Mouse (Mus musculus) mouse trophoblast stem cell (cell line): ENCODE data around the gene Pak4.
"Not testable (repeated sequence)": the region's sequence is repeated elsewhere in the genome, so short reads cannot be mapped to it uniquely, and the experiment has no call there.

ENCODE experiments used
- in situ Hi-C, 2 experiments: fragments of 300-500 bp; cut with MseI, MboI; formaldehyde crosslinking; loops; 2 replicates in 1 of 2; 3 replicates in 1 of 2; pipeline ENCODE4 v1.15.1; 2025

Pak4 gene

DNA sequence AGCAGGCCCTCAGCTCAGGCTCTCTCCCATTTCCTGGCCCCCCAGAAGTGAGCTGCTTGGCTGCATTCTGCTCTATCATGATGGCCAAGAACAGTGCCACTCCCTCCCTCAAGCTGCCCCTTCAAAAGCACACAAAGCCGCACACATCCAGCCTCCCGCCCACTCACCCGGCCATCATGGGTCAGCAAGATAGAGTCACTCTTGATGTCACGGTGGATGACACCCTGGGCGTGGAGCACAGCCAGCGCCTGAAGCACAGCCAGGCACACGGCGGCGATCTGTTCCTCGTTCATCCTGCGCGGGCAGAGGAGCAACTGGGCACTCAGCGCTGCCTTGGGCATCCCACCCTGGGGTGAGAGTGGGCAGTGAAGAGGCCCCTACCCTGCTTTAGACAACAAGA lies 35.6 kb downstream of the Pak4 start:
- in situ Hi-C loops = no loop called here

DNA sequence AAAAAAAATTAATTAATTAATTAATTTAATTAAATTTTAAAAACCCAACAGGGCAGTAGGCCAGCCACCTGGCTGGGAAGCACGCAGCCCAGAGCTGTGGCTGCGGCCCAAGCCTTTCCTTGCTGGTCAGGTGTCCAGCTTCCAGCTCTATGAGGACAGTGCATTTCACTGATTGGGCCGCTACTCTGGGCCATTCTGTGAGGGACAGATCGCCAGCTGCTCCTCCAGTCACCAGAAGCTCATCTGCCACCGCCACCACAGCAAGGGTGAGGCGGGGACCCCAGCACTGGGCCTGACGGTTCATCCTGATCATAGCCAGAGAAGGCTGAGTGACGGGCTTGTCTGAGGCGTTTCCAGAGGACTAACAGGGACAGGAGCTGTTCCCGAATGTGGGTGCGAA lies 36.0 kb downstream of the Pak4 start:
- in situ Hi-C loops = no loop called here

- in situ Hi-C loops = no loop called here
These were observed 37.1 kb downstream of the Pak4 start for GRCm38 (mm10) chr7:28560856-28561255.

DNA sequence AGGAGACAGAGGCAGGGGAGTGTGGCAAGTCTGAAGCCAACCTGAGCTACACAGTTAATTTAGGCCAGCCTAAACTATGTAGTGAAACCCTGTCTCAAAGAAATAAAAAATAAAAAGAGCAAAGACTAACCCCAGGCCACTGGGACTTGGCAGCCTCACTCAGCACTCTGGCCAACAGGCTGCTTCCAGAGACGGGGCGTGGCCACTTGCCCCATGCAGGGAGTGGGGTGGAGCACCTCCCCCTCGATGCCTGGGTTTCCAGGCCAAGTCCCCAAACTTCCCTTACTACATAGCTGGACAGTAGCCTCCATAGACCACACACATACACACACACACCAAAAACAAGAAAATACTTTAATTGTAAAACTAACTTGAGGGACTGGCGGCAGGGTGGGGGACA lies 39.5 kb downstream of the Pak4 start:
- in situ Hi-C loops = no loop called here

DNA sequence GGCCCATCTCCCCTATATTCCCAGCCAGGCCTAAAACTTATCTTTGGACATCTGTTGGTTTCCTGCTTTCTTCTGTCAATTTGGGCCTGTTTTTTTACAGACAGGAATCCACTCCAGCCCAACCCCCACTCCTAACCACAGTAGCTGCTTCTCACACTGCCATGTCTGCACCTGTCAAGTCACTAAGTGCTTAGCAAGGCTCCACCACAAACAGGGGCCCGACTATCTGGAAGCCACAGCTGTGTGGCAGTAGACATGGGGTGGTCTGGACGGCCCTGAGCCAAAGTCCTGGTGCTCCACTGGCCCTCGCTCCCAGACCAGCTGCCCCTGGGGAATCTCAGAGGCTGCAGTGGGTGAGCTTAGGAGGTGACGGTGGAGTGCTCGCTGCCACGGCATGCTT lies 40.3 kb downstream of the Pak4 start:
- in situ Hi-C loops = no loop called here

DNA sequence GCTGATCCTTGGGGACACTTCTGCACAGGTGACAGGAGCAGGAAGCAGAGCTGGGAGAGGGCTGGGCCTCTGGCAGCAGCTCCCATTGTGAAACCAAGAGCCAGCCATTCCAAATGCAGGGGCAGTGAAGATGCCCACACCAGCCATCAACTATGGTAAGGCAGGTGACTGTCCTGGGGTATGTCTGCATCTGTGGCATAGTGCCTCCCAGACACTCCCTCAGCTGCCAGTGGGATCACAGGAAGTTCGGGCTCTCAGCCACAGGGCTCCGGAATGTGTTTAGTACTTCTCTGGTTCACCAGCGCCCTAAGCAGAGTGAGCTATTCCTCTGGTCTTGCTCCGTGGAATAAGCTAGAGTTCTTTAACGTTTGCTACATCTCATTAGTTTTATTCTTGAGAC lies 40.9 kb downstream of the Pak4 start:
- in situ Hi-C loops = no loop called here

GRCm38 (mm10) chr7:28555939-28556535 lies 41.9 kb downstream of the Pak4 start:
- in situ Hi-C loops = no loop called here

DNA sequence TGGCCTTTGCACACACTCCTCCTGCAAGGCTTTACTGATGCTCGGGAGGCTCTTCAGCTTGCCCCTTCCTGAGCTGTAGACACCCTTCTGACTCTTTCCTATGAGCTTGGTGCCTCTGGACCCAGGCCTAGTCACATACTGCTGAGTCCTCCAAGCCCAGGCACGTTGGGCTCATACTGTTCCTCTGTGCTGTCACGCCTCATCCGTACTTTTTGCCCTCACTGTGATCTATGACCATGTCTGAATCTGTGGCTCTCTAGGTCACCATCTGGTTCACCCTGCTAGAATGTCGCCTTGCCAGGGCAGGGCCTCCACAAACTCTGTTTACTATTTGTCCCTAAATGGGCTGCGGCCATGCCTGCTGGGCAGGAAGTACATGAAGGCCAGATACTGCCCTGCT lies 44.9 kb downstream of the Pak4 start:
- in situ Hi-C loops = no loop called here

GRCm38 (mm10) chr7:28547628-28548027 lies 50.4 kb downstream of the Pak4 start:
- in situ Hi-C loops = no loop called here

DNA sequence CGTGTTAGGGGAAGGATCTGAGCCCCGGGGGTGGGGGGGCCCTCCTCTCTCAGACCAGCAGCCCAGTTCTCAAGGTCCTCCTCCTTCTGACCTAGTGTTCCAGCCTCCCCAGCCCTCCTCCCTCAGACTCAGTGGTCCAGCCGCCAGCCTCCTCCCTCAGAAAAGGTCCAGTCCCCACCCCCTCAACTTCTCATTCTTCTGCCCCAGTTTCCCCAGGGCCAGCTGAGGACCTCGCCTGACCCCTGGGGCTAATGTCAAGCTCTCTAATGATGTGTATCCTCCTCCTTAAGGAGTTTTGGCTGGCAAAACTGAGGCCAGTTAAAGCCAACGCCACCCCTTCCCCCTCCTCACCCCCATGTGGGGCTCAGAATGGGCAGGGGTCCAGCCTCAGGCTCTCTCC lies 50.8 kb downstream of the Pak4 start, which contains the start of gene Nccrp1:
Nccrp1 (minus strand) TSS at position 101 of the 400 bp plus-strand sequence.
- in situ Hi-C loops = no loop called here

- in situ Hi-C loops = no loop called here
These were observed 51.3 kb downstream of the Pak4 start for GRCm38 (mm10) chr7:28546649-28547048.

- in situ Hi-C loops = no loop called here
These were observed 52.1 kb downstream of the Pak4 start for GRCm38 (mm10) chr7:28545891-28546210.

- in situ Hi-C loops = no loop called here
These were observed 52.7 kb downstream of the Pak4 start for GRCm38 (mm10) chr7:28545048-28545890.

DNA sequence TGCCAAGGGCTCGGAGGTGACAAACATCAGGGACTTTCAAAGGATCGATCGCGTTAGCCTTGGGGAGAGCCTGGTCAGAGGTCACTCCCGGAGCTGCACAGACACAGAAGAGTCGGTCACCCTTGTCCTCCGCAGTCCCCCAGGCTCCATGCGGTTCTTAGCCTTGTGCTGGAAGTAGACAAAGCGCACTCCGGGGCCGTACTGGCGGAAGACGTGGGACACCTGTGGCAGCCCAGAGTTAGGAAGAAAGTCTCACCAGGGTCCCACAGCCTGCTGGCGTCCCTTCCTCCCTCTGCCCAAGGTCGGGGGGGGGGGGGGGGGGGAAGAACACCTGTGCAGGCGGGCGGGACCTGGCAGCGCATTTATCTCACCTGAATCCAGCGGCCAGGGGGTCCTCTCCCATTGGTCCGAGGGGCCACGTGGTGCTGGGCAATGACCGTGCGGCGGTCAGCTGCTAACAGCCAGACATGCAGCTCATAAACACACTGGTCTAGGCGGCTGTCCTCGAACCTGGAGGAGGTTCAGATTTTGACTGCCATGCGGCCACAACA lies 53.9 kb downstream of the Pak4 start:
- in situ Hi-C loops = no loop called here

- in situ Hi-C loops = no loop called here
These were observed 57.5 kb downstream of the Pak4 start, which contains the start of gene Sycn for GRCm38 (mm10) chr7:28540526-28540925. TSS of gene Sycn (plus strand) at chr7:28540885.

DNA sequence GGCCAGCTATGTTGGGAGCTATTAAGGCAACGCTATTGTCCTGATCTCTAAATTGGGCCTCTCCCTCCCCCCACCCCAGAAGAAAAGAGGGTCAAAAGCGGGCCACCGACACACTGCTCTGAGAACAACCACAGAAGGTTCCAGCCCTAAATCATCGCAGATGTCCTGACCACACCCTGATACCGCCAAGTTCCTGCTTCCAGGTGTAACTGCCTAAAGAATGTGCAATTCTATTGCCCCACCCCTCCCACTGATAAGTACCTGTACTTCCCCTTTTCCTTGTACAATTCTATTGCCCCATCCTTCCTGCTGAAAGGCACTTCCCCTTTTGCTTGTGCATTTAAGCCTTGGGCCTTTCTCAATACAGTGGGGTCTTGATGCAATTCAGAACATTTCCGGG lies 59.1 kb downstream of the Pak4 start:
- in situ Hi-C loops = not testable (repeated sequence)

- in situ Hi-C loops = no loop called here
These were observed 66.0 kb downstream of the Pak4 start for GRCm38 (mm10) chr7:28532005-28532404.

- in situ Hi-C loops = loop anchor here (5.0 kb wide), 1 partner anchor 36 kb away; no protein-coding TSS in a partner anchor
These were observed 69.9 kb downstream of the Pak4 start for GRCm38 (mm10) chr7:28527922-28528719.

- in situ Hi-C loops = not testable (repeated sequence)
These were observed 75.4 kb downstream of the Pak4 start, which contains the start of gene Ifnl3 for GRCm38 (mm10) chr7:28522536-28522935. TSS of gene Ifnl3 (plus strand) at chr7:28522836.

DNA sequence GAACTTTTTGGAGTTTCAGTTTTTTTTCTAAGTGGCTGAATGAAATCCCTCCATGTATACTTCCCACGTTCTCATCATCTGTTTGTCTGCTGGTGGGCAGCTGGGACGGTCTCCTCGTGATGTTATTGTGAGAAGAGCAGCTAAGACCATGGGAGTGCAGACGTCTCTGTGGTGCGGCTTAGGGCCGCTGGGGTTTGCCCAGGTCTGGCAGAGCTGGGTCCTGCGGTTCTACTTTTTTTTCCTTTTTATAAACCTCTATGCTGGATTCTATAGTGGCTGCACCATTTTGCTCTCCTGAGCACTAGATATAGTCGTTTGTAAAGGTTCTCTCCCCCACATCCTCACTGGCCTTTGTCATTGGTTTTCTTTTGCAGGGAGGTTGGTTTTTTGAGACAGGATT lies 86.5 kb downstream of the Pak4 start:
- in situ Hi-C loops = no loop called here

DNA sequence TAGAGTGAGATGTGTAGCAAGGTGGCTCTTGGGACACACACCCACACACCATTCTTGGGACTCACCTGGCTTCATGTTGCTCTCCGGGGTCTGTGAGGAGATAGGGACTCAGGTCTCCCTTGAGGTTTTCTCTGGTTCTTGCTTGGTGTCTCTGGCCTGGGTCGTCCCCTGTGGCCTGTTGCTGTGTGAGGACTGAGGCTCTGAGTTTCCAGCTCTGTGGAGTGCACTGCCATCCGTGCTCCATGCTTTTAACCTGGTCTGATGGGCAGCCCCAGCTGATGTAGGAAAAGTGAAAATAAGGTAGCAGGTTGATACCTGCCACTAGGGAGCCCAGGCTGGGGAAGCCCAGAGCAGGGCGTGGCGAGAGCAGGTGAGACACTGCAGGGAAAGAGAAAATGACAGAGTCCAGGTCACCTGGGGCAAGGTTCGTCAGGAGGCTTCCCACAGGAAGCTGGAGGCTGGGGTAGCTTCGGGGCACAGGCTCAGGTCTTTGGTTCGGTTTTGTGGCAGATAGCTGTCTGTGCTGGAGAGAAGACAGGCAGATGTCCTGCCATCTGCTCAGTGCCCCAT lies 87.5 kb downstream of the Pak4 start, which contains the start of gene Ifnl2:
Ifnl2 (minus strand) TSS at position 51 of the 570 bp plus-strand sequence.
- in situ Hi-C loops = not testable (repeated sequence)

- in situ Hi-C loops = not testable (repeated sequence)
These were observed 88.9 kb downstream of the Pak4 start for GRCm38 (mm10) chr7:28509121-28509520.
